Mouse (Mus musculus) heart, postnatal 0 days (tissue): ENCODE data around the gene Gria3.

Experiments
- CTCF ChIP-seq: IDR thresholded peaks from 2 replicates; pipeline ENCODE4 v1.5.1; 2016; ENCODE audit warnings: antibody characterized with exemption, control low read depth, low read depth
- EP300 ChIP-seq: IDR thresholded peaks from 2 replicates; pipeline ENCODE4 v1.6.1; 2016; ENCODE audit warnings: antibody characterized with exemption, low read depth

GRCm38 (mm10) chrX:41644954-41645353, 244.3 kb downstream of the Gria3 start:
- no peak for TF ChIP-seq CTCF
- TF ChIP-seq EP300: no peak
